Mouse (Mus musculus) testis, adult 2 months (tissue): ENCODE measurements around the gene Kirrel2.

Experiments used
- CTCF ChIP-seq: fragments of 200-500 bp; IDR thresholded peaks from 2 replicates; pipeline ENCODE4 v1.5.1; 2012; ENCODE audit warnings: low read depth, mild to moderate bottlenecking, inconsistent platforms, low read length, moderate library complexity; ENCODE audit not compliant: control insufficient read depth, insufficient read depth, insufficient replicate concordance
- POLR2A ChIP-seq: fragments of 200-500 bp; IDR thresholded peaks from 2 replicates; pipeline ENCODE4 v1.6.1; 2012; ENCODE audit warnings: low read depth, mild to moderate bottlenecking, inconsistent platforms, low read length, moderate library complexity; ENCODE audit not compliant: control insufficient read depth

DNA sequence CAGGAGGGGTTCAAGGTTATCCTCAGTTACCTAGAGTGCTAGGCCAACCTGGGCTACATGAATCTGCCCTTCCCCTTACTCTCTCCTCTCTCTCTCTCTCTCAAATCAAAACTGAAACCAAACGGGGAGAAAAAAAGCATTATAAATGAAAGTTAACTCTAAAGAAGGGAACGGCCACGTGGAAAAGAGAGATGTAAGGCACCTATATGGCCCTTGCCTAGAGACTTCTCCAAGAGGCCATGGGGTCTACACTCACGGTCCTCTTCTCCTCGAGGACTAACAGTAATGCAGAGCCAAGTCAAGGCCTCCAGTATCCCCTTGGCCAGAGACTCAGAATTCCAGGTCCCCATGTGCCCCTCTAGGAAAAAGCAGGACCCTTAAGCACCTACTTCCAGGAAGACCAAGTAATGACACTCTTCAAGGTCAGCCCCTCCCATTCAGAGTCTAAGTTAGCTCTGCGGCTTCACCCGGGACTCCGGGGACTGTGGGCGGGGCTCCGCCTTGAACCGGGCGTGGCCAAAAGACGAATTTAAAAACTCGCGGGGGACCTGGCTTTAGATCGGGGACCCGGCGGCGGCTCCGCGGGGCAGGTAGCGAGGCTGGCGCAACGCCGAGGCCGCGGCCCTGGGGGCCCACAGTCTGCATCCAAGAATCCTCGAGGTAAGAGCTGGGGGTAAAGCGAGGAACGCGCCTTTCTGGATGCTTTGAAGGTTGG is 36.2 kb downstream of the Kirrel2 start, which contains the start of gene Nfkbid:
- no peak for TF ChIP-seq CTCF
- no peak for TF ChIP-seq POLR2A
